Mouse (Mus musculus) megakaryocyte progenitor cell, adult 5-6 weeks (primary cell): Measurements from ENCODE around the gene Hpcal4. TPM values are rescaled to one million over a fixed set of nuclear protein-coding genes. Genes with fewer than 3 reads are reported as not detected.
"Not testable (repeated sequence)": the region's sequence is repeated elsewhere in the genome, so short reads cannot be mapped to it uniquely, and the experiment has no call there.

Experiments
- ATAC-seq: replicated peaks from 2 replicates; pipeline ENCODE4 v1.8.0; 2016; ENCODE audit warnings: mild to moderate bottlenecking, moderate TSS enrichment, inconsistent platforms; ENCODE audit not compliant: poor library complexity
- total RNA-seq, 2 experiments: library from RNA; stranded (forward) in 1 of 2; stranded (reverse) in 1 of 2; fragments of 157-497, 149-512 nt in 1 of 2; fragments of 200-1000 nt in 1 of 2; gene quantifications; 2 replicates each; pipeline versions ENCODE4 v1.2.3 to v1.2.4; 2015 to 2017

Gene Hpcal4
- total RNA-seq (2015) (not detected in 2 replicates), total RNA-seq (2017) (not detected in 2 replicates)

DNA sequence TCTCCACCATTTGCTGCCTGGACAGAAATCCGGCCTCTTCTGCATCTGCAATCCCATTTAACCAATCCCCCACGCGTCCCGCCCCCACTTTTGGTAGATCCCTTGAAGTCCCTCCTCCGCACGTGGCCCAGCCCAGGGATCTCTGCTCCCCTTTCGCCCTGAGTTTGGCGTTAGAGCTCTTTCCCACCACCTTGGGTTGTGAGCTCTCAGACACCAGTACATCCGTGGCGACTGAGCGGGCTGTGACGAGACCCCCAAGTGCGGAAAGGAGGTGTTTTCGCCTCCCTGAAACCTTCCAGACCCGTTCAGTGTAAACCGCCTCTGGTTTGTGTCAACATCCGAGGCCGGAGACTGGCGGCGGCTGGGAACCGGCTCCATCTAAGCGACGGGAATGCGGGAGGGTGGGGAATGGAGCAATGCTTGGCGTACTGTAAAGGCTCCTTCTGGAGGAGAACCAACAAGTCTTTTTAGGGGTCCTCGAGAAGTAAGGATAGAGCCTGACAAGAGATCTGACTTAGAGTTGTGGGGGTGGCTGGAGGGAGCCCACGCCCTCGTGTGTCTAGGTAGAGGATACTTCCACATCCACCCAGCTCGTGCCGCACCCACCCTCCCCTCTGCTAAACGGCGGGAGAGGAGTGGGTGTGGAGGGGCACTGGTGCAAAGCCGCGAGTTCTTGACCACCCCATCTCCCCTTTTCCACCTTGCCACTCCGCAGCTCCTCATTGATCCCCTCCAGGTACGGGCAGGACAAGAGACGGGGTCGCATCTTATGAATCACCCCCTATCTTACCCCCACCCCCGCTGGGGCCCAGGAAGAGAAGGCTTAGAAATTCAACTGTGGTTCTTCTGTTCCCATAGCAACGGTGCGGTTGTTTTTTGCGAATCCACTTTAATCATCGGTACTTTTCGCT lies at the start of gene Hpcal4:
TSS of gene Hpcal4 (plus strand) at position 900 of the 911 bp plus-strand sequence.
- no peak for ATAC-seq

- no peak for ATAC-seq
These were observed 45.5 kb upstream of the Hpcal4 start for GRCm38 (mm10) chr4:123137551-123137950.

DNA sequence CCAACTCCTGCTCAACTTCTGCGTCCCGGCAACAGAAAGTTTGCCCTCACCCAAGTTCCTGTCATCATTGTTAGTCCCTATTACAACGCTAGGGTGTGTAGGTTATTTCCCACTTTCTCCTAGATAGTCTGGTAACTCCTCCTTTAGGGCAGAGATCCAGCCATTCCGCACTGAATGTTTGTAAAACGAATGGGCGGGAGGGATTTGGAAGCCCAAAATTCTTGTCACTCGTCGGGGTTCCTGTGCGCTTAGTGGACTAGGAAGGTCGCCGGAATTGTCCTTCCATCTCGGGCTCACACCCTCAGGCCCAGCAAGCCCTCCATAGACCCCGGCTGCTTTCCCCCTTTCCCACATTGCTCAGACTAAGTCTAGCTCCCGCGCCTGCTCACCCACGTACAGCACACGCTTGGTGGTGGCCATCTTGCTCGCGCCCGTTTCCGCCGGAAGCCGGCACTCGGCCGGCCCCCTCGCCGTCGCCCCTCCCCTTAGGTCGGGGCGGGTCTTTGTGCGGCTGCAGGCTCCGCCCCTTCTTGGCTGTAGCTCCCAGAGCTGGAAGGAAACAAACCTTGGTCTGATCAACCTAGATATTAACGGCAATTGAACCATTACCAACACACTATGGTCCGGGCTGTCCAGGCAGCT lies 43.4 kb upstream of the Hpcal4 start, which contains the start of gene Ppie:
TSS of gene Ppie (minus strand) at position 439 of the 642 bp plus-strand sequence.
- ATAC-seq: peak; percentile 97

- ATAC-seq: peak; percentile 76
These were observed 35.4 kb upstream of the Hpcal4 start for GRCm38 (mm10) chr4:123147446-123148150.

DNA sequence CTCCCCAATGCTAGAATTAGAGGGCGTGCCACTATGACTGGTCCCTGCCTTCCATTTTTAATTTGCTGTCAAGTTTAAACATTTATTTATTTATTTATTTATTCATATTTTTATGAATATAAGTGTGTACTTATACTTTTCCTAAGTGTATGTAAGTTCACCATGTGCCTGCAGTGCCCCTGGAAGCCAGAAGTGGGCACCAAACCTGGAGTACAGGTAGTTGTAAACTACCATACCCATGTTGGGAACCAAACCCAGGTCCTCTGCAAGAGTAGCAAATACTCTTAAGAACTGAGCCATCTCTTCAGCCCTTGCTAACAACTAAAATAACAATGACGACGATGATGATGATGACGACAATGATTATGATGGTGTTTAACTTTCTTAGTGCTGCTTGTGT lies 31.0 kb upstream of the Hpcal4 start:
- no peak for ATAC-seq

DNA sequence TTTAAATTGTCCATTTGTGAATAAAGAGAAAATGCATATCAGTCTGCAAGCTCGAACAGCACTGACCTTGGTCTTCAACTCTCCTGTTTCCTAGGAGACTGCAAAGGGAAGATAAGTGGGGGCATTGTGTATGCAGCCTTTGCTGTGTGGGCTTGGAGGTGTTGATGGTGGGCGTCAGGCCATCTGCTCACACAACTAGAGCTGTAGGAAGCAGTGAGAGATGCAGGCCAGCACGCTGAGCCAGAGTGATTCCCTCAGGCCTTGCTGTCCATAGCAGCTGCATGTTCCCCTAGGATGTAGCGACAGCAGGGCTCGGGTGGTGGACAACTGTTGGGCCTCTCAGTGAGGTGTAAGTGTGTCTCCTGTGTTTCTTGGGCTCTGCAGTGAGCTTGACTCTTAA lies 30.1 kb upstream of the Hpcal4 start:
- no peak for ATAC-seq

GRCm38 (mm10) chr4:123155004-123155403 lies 28.0 kb upstream of the Hpcal4 start:
- peak; percentile 86 for ATAC-seq

GRCm38 (mm10) chr4:123155427-123155826 lies 27.6 kb upstream of the Hpcal4 start:
- ATAC-seq: no peak

DNA sequence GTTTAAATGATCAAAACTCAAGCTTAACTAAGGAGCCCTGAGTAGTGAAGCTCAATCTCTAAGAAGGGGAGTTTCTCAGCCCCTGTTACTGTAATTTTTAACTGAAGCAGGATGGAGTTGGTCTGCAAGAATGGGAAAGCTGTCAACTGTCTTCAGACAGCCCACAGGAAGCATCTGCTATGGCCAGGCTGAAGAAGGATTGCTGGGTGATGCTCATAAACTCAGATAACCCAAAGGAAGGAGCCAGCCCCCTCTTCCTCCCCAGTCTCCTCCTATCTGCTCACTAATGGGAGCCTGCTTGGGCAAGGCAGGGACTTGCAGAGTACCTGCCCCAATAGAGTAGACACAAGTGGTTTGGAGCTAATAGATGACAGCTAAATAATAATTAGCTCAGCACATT lies 27.2 kb upstream of the Hpcal4 start:
- 0 out of 2 replicates have a peak, but pooled peaks have one; percentile 24 for ATAC-seq

DNA sequence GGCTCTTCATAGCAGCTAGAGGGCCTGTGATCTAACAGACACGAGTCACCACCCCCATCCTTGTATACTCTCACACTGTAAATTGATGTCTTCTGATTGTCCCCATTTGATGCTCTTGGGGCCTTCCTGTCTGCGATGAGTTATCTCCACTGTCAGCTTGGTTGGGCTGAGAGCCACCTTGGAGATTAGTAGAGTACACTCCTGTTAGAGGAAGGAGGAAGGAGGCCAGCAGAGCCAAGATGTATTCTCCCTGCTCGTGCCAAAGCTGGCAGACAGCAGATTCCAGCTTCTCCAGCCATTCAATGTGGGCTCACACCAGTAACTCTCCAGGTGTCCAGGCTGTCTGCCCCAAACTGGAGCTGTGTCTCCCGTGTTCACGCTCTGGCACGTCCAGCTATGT lies 22.5 kb upstream of the Hpcal4 start:
- peak; percentile 14 for ATAC-seq

DNA sequence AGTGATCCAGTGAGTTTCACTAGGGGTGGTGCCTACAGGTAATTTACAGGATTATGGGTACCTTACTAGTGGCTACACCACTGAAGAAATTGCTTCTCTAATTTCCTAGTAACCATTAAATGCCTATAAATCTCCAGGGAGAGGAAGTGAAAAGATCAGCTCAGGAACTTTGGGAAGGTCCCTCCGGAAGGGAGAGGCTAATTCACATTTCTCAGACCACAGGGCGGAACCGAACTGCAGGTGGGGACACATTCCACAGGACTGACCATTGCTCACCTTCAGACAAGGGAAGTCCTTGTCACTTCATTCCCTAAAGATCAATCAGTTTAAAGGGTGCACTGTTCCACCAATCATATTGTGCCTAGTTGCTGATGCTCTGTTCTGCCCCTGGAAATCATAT lies 21.8 kb upstream of the Hpcal4 start:
- not testable (repeated sequence) for ATAC-seq

DNA sequence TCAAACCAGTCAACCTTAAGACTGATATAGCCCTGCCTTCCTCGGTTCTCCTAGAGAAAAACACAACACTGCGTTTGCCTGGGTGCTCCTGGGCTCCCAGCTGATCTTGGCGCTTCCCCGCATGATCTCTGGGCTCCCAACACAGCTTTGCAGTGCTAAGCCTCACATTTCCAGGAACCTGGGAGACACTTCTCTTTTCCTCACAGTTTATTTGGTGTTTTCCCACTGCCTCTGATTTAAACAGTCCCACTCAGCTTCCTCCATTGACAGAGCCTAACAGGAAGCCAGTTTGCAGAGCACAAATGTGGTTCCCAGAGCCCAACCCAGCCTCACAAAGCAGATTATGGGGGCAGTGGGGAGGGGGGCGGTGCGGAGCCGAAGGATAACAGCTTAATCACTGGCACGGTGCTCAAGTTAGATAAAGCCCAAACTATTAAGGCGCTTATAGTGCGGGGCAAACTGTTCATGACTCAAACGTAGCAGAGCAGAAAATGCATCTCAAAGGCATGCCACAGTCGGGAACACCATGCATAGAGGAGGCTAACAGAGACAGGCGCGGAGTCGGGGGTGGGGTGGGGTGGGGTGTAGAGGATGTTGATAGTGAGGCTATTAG lies 20.6 kb upstream of the Hpcal4 start:
- peak; percentile 85 for ATAC-seq

DNA sequence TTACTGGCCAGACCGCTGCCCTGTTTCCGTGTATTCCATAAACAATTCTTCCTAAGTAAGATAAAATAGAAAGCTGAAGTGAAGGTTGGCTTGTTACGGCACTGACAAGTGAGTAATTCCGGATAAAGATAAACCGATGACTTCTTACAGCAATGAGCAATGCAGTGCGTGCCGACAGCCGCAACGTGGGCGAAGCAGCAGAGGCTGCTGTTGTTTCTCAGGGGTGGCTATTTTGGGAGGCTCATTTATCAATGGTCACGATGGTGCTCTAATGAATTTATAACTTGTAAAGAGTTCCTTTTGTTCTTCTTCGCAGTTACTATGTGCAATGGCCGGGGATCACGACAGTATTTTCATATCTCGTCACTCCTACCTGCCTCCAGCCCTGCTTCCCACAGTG lies 18.9 kb upstream of the Hpcal4 start:
- ATAC-seq: no peak

DNA sequence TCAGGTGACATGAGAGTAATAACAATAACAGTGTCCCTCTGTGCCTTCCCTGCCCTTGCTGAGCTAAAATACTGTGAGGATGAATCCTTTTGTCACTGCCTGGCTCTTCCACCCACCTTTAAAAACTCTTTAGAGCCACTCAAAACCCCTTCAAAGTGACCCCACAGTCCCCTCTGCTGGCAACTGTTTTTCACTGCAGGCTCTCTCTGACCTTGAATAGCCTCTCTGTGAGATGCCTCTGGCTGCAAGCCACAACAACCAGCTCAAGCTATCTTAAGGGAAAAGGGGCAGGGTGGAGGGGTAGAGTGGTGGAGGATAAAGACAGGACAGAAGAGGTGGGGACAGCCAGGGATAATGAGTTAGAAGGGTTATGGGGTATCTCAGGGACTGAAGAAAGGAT lies 11.2 kb upstream of the Hpcal4 start:
- ATAC-seq: peak; percentile 63

DNA sequence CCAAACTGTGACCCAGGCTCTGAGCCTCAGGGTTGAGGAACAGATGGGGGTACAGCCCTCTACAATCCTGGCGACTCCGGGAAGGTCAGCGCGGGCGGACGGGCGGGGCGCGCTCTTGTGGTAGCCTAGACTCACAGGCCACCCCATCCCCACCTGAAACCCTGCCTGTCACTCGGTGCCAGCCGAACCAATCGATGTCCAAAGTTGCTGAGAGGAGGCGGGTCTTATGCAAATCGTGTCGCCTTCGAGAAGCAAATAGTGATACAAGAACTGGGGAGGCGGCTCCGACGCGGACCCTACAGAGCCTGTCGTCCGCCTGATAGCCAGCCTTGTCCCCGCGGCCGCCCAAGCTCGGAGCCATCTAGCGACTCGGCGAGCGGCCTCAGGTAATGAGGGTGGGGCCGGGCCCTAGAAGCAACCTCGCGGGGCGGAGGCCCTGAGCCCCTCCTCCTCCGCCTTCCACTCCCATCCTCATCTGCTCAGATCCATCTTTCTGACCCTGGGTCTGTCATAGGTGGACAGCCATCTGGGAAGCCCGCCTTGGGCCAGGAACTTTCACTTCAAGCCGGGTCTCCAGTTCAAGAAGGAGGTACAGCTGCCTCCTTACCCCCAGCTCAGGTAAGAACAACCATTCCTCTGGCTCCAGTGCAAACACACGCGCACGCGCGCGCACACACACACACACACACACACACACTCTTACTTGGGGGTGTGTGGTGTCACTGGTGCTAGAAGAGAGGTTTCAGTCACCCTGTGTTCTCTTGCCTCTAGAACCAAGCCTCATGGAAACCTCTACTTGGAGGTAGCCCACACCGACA lies 421 bp downstream of the Hpcal4 start:
- peak; percentile 87 for ATAC-seq

DNA sequence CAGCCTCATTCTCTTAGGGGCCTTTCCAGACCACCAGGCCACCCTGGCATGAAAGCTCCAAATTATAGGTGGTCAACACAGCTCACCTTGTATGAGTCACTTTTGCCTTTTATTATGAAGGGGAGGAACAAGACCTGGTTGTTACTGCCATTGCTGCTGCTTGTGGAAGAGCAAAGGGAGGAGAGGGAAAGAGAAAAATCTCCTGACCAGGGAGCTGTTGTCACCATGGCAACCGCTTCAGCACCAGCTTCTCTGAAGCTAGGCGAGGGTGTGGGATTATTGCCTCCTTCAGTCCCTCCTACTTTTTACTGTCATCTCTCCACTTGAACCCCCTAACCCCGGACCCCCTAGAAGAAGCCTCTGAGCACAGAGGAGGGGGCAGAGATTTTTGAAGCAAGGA lies 1.8 kb downstream of the Hpcal4 start:
- no peak for ATAC-seq

DNA sequence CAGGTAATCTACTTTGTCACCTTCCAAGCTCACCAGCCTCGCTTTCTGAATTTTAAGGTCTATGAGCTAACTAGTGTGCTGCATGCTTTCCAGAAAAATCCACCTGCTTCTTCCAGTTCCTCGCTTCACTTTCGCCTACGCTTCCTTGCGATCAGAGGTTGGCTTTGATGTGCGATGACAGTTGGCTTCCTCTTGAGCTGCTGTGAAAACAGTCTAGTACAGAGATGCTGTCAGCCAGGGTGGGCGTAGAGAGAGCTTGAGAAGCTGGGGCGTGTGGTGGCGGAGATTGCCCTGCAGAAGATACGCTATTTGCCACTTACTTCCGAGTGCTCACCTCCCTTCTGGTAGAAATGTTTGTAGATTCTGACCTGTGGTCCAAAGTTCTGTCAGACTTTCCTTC lies 9.3 kb downstream of the Hpcal4 start:
- ATAC-seq: no peak

GRCm38 (mm10) chr4:123193791-123194190 lies 10.8 kb downstream of the Hpcal4 start:
- ATAC-seq: no peak

DNA sequence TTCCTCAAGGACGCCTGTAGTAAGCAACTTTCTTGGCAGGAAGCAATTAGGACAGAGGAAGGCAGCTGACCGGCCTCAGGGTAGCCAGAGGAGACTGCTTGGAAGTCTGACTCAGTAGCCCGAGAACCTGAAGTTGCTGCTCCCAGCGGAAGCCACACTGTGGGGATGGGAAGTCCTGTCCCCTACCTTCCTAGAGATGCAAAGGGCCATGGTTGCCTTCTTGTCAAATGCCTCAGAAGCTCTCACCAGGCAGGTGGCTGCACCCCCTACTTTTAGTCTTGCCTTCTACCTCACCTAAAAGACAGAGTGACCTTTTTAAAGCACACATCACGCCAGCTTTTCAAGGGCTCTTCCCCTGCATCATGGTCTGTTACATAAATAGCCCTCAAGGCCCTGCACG lies 13.7 kb downstream of the Hpcal4 start:
- no peak for ATAC-seq

- peak; percentile 91 for ATAC-seq
These were observed 17.8 kb downstream of the Hpcal4 start for GRCm38 (mm10) chr4:123200771-123201185.
